Mouse (Mus musculus) liver, embryonic 14.5 days (tissue): ENCODE results near the gene Pcsk4.

Source experiments
- CTCF ChIP-seq: IDR thresholded peaks from 2 replicates; pipeline ENCODE4 v1.5.1; 2016; ENCODE audit warnings: antibody characterized with exemption, low read depth, control low read depth
- EP300 ChIP-seq: IDR thresholded peaks from 2 replicates; pipeline ENCODE4 v1.6.1; 2016; ENCODE audit warnings: antibody characterized with exemption, low read depth

DNA sequence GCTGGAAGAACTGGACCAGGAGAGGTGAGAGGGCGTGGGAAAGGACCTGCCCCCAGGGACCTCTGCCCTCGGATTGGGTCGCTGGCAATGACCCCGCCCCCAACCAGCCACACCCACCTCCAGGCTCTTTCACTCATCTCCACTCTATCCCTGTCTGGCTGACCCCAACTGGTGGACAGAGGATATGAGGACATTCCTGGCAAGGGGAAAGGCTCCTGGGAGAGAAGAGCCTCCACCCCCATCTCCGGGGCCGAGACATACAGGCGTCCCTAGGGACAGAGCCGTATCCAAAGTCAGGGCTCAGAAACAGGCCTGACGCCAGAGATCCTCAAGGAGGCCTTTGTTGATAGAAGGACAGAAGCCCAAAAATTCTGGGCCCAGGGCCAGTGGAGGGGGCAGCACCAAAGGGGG, 26.8 kb downstream of the Pcsk4 start:
- no peak for TF ChIP-seq CTCF
- no peak for TF ChIP-seq EP300
